Mouse (Mus musculus) brain, embryonic 14.5 days (tissue): ENCODE measurements around the gene Serp1. TPM values are rescaled to one million over a fixed set of nuclear protein-coding genes. Genes with fewer than 3 reads are reported as not detected.

Experiments
- DNase-seq: peaks from one replicate; pipeline ENCODE4 v3.0.0-alpha.2; 2011; ENCODE audit warnings: low read depth
- CTCF ChIP-seq: fragments of 200-500 bp; IDR thresholded peaks from 2 replicates; pipeline ENCODE4 v1.5.1; 2012; ENCODE audit warnings: inconsistent platforms, mild to moderate bottlenecking, moderate library complexity, borderline replicate concordance; ENCODE audit not compliant: insufficient read depth, insufficient read length; ENCODE audit errors: extremely low read depth
- POLR2A ChIP-seq: fragments of 200-500 bp; IDR thresholded peaks from 2 replicates; pipeline ENCODE4 v1.6.1; 2012; ENCODE audit warnings: mild to moderate bottlenecking, inconsistent platforms, borderline replicate concordance; ENCODE audit not compliant: poor library complexity, insufficient read depth, insufficient read length, severe bottlenecking; ENCODE audit errors: extremely low read depth
- polyA plus RNA-seq: library from polyadenylated mRNA; depleted of rRNA; stranded (reverse); fragments of >200 nt; gene quantifications from 2 replicates; pipeline ENCODE4 v1.2.3, GENCODE M21; 2012

Gene Serp1
- polyA plus RNA-seq, 1 experiment, result 30.4 TPM

DNA sequence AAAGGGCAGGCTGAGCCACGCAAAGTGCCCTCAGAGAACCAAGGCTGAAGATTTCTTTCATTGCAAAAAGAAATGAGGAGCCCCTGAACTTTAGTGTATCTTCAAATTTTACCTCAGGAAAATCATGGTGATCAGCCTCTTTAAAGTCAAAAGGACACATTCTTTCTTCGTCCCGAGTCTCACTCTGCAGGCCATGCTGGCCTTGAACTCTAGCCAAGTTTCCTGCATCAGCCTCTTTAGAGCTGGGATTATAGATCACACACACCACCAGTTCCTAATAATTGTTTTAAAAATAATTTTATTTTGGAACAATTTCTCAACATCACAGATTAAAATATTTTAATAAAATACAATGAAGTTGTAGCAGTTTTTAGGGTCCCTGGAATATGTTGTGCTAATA is 6.2 kb downstream of the Serp1 start:
- no peak for DNase-seq
- TF ChIP-seq CTCF (no peak), POLR2A (no peak)

DNA sequence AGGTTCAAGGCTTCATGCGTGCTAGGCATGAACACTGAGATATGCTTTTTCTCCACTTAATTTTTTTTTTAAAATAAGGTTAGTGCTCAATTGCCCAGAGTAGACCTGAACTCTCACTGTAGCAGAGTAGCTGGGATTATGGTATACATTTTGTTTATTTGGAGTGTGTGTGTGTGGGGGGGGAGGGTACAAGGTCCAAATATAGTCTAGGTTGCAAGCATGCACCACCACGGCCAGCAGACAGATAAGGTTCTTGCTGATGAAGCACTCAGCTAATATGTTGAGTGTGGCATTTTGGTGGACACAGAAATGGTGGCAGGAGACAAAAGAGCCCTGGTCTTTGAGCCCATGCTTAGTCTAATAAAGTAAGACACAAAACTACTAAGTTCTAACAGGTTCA is 6.7 kb downstream of the Serp1 start:
- TF ChIP-seq CTCF (no peak), POLR2A (no peak)

DNA sequence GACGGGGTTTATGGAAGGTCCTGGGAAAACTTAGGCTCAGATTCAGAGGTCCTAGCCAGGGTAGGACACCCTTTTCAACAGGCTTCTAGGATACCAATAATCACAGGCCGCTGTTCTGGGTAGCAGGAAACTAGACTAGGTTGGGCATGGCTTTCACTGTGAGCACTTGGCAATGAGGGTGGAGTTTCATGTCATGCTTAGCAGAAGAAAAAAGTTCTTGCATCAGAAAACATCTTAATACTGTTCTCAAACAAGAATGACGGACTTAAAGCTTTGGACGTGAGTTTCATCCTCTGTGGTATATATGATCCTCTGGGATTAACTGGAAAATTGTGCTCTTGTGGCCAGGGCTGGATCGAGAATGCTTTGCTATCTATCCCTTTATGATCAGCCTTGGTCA is 7.9 kb downstream of the Serp1 start:
- no peak for DNase-seq
- TF ChIP-seq POLR2A (no peak), CTCF (no peak)

More for the DNA sequence above, 6.7 kb downstream of the Serp1 start:
- no peak for DNase-seq

DNA sequence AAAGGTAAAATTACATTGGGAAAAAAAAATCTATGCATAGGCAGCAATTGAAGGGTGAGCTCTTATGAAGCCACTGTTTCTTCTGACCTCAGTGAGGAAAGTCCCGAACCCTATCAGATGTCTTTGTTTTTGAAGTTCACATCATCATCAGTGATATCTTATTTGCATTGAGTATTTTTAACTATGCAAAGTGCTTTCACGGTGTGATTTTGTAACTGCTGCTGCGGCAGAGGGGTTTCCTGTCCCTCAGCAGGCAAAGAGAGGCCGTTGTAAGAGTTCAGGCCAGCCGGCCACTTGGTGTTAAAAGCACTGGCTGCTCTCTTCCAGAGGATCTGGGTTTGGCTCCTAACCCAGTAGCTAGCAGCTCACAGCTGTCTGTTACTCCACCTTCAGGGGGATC is 8.4 kb downstream of the Serp1 start:
- no peak for DNase-seq
- TF ChIP-seq CTCF, result no peak
- no peak for TF ChIP-seq POLR2A

DNA sequence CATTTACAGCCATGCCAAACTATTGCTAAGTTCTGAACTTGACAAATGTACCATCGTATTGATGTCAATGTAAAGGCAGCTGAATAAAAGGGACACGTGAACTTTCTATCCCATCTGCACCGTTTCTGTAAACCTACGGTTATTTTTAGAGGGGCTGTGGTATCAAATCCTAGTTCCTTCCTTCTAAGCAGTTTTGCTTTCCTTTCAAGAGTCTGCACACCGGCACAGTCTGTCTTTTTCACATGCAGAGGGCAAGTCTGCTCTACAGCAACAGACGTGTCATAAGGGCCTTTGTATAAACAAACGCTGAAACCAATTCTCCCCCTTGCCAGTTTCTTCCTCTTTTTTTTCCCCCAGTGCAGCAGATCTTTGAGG is 9.1 kb downstream of the Serp1 start:
- no peak for DNase-seq
- TF ChIP-seq POLR2A (no peak), CTCF (no peak)

DNA sequence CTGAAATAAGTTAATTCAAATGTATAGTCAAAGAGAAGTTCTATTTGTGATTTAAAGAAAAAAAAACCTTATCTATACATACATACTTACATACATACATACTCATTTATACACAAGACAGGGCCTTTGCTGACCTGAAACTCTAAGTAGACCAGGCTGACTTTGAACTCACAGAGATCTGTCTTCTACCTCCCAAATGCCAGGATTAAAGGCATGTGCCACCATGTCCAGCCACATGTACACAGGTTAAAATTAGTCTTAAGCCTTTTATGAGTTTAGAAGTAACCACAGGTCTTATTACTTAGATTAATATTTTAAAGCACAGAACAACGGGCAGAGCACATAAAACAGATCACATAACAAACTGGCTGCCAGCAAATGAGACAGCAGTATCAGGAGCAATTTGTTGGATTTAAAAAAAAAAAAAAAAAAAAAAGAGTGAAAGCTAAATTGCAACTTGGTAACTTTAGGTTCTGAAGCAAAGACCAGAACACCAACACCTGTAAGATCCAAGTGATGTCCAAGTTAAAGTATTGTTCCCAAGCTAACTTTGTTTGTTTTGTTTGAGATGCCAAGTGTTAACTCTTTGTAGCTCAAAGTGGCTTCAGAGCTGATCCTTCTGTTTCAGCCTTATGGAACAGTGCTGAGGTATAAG is 9.6 kb downstream of the Serp1 start:
- TF ChIP-seq CTCF, result no peak
- no peak for TF ChIP-seq POLR2A
- no peak for DNase-seq

DNA sequence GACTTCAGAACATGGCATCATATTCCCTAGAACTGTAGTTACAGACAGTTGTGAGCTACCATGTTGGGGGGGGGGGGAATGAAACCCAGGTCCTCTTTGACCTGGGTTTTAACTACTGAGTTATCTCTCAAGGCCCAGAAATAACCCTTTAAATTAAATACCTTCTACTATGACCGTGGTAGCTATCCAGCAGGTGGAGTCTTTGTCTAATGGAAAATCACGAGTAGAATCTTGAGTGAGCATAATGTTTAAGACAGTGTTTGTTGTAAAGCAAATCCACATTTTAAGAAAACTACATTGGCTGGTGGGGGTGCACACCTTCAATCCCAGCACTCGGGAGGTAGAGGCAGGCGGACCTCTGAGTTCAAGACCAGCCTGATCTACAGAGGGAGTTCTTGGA is 12.2 kb downstream of the Serp1 start:
- no peak for TF ChIP-seq CTCF
- DNase-seq, result no peak

DNA sequence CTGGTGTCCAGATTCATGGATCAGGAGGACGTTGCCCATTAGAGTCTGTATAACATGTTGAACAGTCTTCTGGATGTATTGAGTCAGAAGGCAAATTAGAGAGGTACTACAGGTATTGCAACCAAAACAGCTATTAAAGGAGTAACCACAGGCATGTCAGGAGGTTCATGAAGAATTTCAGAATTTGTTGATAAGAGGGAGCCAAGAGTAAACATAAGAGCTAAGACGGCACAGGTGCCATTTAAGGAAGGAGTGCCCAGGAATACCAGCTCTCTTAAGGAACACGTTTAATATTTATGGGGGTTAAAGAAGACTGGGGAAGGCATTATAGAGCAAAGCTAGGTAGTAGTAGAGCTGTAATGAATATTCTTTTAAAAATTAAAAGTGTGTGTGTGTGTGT is 13.0 kb downstream of the Serp1 start:
- no peak for DNase-seq

DNA sequence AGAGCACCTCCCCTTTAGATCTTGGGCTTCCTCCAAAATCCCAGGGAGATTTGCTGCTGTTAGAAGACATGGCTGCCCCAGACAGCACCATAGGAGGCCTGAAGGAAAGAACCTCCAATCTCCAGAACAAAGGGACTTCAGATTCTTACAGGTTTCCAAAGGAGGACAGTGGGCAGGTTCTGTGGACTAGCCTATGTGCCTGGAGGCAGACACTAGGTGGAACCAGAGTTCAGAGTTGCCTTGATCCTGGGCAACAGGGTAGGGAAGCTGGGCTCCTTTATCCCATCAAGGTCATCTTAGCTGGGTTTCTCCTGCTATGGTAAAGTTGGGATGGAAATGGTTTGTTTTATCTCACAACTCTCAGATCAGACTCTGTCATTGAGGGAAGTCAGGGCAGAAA is 14.1 kb downstream of the Serp1 start:
- TF ChIP-seq POLR2A (no peak), CTCF (0 out of 2 replicates have a peak, but pooled peaks have one; percentile 5)
- no peak for DNase-seq

More for the DNA sequence above, 13.0 kb downstream of the Serp1 start:
- TF ChIP-seq POLR2A (no peak), CTCF (no peak)

DNA sequence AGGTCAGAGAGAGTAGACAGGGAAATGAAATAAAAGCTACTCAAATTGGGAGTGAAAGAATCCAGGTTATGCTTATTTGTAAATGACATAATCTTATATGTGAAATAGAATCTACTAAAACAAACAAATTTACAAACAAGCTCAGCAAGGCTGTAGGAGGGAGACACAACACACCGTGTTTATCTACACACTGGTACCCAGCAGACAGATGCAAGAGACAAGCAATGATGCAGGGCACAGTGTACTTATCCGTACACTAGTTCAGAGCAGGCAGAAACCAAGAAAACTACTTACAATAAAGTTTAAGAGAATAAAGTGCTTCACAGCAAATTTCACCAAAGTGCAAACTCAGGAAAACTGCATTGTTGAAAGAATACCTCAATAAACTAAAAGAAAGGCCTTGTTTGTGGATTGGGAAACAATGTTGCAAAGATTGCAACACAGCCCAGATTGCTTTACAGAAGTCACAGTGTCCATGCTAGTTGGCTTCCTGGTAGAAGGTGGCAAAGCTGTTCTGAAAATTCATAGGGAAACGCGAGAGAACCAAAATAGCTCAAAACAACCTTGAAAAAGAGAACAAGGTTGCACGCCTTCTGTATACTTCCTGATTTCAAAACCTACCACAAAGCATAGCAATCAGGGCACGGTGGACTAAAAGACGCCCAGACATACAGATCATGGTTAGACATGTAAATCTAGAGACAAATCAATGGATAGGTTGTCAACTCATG is 17.5 kb downstream of the Serp1 start:
- DNase-seq, result no peak
- no peak for TF ChIP-seq POLR2A
- TF ChIP-seq CTCF, result no peak

DNA sequence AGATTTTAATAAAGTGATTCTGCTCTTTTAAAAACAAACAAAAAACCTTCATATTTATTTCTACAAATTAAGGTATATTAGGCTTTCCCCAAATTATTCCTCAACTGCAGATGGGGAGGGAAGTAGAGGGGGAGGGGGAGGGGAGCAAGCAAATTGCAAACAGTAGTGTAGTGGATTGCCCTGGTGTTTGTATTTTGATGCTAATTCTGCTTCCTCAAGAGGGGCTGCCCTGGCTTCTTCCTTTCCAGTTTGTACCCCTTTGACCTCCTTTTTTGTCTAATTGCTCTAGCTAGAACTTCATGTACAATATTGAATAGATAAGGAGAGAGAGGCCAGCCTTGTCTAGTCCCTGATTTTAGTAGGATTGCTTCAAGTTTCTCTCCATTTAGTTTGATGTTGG is 21.0 kb downstream of the Serp1 start:
- no peak for TF ChIP-seq POLR2A
- TF ChIP-seq CTCF, result no peak

DNA sequence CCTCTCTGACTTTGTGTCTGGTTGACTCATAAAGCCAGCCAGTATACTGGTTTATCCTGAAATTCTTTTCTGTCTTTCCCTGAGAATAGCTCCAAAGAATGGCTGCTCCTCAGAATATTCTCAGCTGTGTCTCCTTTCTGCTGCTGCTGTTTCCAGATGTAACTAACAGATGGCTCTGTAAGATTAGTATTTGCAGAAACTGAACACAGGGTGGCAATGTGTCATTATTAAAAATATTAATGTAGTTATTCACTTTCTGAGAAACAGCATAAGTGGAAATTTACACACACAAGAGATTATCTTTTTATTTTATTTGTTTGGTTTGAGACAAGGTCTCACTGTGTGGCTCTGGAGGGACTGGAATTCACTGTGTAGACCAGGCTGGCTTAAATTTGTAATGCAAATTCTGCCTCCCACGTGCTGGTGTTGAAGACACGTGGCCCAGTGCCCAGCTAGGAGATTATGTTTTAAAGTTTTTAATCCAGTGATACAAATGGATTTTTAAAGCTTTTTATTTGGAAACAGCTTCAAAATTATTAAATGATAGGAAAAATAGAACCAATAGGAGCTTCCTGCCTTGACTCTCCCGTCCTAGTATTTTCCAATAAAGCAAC is 21.9 kb downstream of the Serp1 start:
- TF ChIP-seq POLR2A (no peak), CTCF (no peak)
- no peak for DNase-seq

More for the DNA sequence above, 21.0 kb downstream of the Serp1 start:
- DNase-seq, result no peak

DNA sequence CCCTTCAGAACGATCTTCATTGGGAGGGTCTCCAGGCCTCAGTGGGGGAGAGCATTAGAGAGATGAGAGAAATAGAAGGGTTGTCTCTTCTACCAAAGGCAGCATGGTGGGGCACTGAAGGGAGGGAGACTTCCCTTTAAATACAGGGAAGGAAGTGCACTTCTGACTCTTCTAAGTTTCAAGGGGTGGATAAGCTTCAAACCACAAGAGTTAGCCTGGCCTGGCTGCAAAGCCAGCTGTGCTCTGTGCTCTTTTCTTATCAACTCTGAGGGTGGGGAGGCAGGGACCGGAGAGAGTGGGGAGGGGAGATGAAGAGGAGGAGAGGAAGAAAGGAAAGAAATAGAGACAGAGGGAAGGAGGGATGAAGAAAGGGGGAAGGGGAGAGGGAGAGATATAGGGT is 23.7 kb downstream of the Serp1 start:
- no peak for TF ChIP-seq POLR2A
- TF ChIP-seq CTCF, result no peak
- no peak for DNase-seq
